Mouse (Mus musculus) thymus, postnatal 4 days (tissue): ENCODE data around the gene Grin2b.
A peak's percentile ranks its signal among the peaks of the same experiment; 100 is the strongest.
"Not testable (repeated sequence)": the region's sequence is repeated elsewhere in the genome, so short reads cannot be mapped to it uniquely, and the experiment has no call there.

Experiments used
- DNase-seq: peaks from one replicate; pipeline ENCODE4 v3.0.0; 2021

Gene Grin2b

DNA sequence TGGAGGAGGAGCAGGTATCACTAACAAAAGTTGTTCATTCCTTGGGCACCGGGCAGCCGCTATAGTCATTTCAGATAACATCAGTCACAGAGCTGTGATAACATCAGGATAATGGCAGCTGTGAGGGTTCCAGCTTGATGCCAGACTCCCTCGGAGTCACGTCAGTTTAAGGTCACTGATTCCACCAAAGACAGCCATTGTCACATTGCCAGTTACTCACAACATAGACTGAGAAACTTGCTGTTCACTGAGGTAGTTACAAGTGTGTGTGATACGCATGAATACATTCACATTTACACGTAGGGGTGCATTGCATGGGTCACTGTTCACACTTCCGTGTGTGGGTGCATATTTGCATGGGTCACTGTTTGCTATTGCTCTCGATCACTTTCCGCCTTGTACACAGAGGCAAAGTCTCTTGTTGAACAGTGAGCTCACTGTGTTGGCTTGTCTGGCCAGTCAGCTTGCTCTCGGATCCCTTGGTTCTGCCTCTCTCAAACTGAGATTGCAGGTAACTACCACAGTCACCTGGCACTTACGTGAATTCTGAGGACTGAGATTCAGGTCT lies 383.6 kb downstream of the Grin2b start:
- DNase-seq: no peak

DNA sequence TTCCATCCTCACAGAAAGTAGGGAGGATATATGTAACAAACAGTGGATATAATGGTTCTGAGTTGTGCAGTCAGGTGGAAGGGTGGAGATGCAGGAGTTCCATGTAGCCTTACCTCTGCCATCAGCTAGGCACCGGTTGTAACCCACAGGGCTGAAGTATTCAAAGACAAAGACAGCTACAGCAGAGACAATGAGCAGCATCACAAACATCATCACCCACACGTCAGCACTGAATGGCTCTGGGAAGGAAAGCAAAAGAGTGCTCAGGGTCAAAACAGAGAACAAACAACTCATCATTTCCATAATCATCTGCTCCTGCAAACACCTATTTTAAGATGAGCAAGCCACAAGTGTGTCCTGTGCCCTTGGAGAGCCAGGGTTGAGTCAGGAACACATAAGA lies 398.6 kb downstream of the Grin2b start:
- DNase-seq: no peak

DNA sequence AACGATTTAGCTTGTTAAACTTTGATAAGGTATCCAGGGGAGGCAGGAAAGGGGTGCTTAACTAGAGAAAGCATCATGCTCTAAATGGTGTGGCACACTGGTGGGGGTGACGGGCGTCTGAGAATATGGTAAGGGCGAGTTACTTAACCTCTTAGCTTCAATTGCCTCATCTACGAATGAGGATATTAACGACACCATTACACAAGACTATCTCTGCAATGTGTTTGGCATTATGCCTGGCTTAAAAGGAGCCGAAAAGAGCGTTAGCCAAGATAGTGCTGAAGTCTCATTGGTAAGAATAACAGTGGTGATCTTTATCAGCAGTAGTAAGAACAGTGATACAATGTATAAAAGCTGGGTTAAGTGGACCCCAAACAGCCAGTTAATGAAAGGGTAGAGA lies 405.7 kb downstream of the Grin2b start:
- no peak for DNase-seq

DNA sequence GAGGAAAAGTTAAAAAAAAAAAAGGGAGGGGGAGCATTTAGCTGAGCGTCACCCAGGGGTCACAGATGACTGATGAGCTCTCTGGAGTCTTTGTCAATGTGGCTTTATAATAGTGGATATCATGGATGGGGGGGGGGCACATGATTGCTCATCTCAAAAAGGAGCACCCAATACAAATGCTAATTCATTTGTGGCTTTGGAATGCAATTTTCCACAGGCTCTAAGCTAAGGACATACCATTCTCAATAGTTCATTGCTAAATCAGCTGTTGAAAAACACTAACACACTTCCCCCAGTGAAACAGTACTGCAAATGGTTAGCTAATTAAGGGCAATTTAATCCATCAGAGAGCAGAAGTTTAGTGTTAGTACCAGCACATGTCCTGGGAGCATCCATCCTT lies 414.6 kb downstream of the Grin2b start:
- no peak for DNase-seq

DNA sequence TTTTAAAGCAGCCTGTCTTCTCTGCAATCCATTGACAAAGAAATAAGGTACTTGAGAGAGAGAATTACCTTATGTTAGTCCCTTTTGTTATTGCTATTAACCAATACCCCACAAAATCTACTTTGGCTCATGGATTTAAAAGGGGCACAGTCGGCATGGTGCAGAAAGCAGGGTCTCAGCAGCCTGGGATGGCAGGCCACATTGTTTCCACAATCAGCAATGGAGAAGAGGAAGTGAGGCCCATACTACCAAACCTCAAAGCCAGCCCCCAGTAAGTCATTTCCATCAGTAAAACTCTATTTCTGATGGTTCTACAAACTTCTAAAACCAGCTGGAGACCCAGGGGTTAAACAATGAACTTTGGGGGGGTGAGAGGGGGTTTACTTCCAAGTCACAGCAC lies 417.2 kb downstream of the Grin2b start:
- no peak for DNase-seq

DNA sequence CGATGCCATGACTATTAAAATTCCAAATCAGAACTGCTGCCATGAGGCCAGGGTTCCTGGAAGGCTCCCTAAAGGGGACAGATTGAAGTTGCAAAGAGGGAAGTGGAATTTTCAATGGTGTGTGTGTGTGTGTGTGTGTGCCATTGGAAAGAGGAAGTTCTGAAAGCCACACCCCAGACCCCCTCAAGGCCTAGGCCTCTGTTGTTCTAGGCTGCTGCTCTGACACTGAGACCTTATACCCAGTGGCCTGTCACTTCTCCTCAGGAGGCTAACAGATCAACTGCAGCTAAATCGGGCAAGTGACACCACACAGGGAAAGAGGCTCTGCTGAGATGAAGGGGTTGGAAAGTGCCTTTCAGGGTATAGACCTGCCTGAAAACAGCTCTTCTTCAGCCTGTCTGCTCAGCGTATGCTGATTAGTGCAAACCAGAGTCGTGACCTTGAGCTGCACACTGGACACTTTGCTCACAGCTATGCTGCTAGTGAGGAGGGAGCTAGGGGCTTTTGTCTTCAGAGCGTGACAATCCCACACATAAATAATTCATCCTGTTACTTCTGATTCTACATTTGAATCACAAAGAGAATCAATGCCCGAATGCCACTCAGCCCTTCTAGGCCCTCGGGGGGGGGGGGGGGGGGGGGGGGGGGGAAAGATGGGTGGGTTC lies 424.8 kb downstream of the Grin2b start:
- no peak for DNase-seq

DNA sequence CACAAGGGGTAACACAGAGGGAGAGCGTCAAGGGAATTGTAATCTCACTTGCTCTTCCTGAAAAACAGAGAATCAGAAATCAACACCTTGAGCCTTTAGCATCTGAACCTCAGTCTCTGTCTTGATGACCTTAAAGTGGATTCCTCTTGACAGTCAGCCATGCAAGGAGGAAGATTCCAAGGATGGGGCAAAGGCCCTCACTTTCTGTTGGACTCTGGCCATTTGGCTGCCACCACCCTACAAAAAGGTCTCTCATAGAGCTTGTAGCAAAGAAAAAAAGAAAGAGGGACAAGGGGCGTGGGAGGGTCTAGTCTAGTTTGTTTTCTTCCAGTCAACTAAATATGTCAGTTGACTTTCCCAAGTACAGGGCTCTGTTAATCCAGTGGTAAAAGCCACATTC lies 427.7 kb downstream of the Grin2b start:
- no peak for DNase-seq

DNA sequence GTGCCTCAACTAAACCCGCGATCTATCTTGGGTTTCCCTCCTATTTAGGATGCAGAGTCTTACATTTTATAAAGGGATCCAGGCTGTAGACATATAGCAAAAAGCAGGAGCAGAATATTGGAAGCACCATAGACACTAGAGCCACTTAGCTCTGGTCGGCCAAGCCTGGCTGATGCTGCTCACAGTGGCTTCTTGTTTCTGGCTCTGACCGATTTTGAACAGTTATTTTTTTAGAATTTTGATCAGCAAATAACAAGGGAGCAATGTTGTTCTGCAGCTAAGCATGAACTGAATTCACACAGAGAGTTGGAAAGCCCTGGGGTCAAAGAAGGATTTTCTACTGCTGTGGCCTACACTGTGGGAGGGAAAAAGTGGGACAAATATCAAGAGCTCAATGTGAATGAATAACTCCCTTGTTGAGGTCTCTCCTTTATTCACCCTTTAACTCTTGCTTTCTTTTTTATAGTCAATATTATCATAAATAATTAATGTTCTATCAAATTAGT lies 439.0 kb downstream of the Grin2b start:
- no peak for DNase-seq

DNA sequence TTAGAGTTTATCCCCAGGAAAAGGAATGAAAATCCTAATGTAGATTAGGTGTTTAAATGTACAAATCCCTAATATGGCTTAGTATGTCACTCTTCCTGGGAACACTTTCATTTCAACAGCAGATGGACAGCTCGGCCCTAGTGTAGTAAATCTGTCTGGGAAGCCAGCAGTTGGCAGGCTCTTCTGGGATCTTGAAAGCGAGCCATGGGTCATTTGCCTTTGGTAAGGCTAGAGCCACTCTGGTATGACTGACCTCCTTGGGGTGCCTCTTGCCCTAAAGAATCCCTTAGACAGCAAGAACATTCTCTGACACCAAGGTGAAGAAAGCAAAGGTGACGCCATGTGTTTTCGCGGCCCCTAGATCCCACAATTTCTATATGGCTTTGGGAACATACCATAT lies 446.2 kb downstream of the Grin2b start:
- no peak for DNase-seq

DNA sequence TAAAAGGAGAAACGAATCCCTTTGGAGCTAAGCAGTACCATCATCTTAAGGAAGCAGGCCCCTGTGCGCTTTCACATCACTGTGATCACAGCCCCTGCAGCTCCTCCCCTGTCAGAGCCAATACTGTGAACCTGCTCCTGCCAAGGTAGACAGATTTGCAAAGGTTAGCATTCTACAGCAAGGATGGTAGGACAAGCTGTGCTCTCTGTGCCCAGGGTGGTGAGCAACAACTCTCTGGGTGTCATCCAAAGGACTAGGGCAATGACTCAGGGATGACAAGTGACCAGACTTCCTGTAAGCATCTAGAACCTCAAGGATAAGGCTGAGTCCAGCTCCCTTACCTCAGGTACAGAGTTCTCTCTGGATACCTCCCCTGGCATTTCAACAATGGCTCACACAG lies 451.6 kb downstream of the Grin2b start:
- DNase-seq: no peak

DNA sequence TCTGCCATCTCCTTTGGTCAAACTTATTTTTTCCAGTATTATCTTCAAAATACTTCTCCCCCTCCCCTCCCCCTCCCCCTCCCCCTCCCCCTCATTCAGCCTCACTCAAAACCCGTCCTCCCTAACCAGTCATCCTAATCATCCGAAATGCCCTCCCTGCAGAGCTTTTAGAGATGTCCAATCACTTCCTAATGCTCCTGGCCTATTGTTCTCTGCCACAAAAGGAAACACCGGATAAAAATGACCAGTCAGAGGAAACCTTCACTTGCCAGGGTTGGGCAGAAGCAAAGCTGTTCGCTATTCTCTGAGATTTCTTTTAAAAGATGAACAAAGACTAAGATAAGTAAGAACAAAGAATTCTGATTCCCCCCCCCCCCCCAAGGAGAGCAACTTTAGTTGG lies 458.4 kb downstream of the Grin2b start:
- no peak for DNase-seq

DNA sequence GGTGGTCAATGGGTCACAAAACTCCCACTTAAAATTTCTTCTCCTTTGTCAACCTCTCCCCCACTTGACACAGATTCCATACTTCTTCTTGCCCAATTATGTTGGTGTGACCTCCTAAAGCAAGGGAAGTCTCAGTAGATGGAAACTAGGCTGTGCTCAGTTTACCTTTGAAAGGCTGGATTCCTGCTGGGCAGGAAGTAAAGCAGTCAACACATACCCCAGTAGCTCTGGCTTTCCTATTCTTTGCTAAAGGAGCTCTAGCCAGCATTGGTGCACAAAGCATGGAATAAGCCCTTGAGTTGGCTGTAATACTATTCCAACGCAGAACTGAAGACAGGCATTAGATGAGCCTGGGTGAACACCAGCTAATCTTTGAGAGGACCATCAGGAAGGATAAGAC lies 459.1 kb downstream of the Grin2b start:
- no peak for DNase-seq

DNA sequence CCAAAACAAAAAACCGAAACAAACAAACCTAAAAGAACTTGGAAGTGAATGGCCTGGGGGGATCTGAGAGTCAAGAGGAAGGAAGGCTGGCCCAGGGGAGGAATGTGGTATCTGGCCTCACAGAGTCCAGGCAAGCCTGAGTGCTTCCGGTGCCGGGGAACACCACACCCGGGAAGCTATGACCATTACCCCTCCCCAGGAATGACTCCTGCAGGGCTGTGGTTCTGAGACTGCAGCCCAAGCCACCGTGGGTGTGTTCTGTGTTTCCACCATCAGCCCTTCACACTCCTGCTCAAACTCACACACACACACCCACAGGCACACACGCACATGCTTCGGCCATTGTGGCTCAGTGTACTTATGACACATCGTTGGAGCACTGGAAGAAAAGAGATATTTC lies 459.6 kb downstream of the Grin2b start:
- DNase-seq: no peak

DNA sequence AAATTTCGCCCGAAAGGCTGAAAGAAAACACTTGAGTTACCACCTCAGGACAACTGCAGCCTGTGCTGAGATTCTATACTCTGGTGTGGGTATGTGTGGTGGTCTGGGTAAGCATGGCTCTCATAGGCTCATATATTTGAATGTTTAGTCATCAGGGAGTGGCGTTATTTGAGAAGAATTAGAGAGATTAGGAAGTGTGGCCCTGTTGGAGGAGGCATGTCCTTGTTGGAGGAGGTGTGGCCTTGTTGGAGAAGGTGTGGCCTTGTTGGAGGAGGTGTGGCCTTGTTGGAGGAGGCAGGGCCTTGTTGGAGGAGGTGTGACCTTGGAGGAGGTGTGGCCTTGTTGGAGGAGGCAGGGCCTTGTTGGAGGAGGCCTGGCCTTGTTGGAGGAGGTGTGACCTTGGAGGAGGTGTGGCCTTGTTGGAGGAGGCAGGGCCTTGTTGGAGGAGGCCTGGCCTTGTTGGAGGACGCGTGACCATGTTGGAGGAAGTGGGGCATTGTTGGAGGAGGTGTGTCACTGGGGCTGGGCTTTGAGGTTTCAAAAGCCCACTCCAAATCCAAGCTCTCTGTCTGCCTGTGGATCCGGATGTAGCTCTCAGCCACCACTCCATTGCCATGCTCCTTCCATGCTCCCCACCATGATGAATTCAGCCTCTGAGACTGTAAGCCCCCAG lies 466.3 kb downstream of the Grin2b start:
- not testable (repeated sequence) for DNase-seq

DNA sequence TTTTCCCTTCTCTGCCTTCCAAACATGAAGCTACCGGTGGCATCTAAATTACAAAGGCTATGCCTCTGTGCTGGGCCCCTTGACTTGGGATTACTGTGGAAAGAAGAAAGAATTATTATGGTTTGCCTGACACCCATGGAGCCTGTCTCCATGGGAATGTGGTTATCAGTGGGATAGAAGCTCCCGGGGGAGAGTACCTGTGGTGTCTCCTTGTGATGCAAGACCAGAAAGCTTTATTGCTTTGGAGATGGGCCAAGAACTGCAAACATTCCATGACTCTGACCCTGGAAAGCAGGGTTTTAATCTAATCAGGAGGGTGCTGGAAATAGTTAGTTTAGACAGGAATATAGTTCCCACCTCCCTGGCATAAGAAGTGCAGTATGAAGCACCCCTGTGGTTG lies 469.7 kb downstream of the Grin2b start:
- no peak for DNase-seq

DNA sequence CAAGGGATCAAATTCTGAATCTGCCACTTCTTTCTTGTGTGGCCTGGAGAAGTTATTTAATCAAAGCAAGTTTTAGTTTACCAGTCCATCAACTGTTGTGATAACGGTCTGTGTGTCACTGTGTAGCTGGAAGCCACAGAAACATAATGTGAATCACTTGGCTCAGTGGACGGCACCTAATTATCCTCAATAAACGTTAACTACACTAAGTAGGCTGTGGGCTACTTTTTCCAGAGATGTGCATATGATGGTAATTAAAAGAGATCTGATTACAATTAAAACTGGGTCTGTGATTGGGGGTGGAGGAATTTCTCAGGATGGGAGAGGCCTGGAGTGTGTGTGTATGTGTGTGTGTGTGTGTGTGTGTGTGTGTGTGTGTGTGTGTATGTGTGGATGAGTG lies 471.9 kb downstream of the Grin2b start:
- no peak for DNase-seq

DNA sequence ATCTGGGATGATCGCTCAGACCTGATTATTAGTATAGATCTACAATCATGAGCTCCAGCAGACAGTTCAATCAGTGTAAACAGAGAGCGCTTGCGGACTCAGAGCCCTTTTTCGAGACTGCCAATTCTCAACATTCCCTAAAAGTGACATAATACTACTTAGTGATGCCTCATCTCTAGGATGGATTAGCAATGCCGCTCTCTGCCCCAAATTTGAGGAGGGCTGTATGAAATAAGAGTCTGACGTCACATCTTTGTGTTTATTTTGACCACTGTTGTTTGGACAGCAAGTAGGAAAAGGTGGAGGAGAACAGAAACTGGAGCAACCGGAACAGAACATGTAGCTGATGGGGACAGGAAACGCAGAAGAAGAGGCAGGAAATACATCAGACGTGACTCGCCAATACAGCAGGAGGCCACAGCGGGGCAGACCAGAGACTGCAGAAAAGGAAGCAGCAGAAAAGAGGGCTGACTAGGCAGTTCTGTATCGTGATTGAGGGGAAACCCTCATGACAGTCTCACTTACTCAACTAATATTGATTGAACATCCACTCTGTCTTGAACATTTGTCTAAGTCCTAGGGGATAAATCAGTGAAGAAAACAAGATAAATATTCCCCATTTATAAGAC lies 472.5 kb downstream of the Grin2b start:
- DNase-seq: peak; percentile 21

DNA sequence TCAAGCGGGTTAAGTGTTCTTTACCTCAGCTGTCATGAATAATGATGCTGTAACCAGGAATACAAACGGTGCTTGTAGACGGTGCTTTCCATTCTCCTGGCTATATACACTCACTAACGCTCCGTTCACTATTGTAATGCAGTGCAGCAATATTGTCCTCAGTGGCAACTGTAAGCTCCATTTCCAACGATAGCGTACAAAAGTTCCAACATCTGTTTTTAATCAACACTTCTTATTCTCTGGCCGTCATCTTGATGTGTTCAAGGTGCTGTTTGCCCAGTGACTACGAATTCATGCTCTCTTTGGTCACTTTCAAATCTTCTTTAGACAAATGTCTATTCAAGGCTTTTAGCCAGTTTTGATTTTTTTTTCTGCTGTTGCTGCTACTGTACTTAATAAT lies 480.8 kb downstream of the Grin2b start:
- DNase-seq: no peak

DNA sequence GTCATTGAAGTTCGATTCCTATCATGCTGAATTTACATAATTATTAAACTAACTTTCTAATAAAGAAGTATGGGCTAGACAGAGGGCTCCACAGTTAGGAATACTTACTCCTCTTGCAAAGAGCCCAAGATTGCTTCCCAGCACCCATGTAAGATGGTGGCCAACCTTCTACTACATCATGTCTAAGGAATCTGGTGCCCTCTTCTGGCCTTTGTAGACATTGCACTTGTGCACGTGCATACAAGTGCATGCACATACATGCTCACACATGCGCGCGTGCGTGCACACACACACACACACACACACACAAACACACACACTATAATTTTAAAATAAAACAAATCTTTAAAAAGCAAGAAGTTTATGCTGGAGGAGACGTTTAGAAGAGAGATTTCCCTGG lies 481.8 kb downstream of the Grin2b start:
- DNase-seq: peak; percentile 18

DNA sequence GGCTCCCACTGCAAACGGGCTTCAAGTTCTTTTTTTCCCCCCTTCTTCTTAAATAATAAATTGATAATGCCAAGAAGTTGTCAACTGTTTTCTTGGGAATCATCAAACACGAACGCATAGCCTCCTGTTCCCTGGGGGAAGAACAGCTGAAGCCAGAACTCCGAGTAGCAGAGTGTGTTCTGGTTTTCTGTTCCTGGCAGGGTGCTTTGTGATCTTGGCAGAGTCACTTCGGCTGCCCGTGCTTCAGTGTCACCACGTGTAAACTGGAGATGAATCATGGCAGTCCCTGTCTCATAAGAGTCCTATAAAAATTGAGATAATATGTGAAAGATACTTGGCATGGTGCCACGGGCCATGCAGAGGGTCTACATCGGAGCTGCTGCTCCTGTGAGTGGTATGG lies 485.4 kb downstream of the Grin2b start:
- DNase-seq: no peak

DNA sequence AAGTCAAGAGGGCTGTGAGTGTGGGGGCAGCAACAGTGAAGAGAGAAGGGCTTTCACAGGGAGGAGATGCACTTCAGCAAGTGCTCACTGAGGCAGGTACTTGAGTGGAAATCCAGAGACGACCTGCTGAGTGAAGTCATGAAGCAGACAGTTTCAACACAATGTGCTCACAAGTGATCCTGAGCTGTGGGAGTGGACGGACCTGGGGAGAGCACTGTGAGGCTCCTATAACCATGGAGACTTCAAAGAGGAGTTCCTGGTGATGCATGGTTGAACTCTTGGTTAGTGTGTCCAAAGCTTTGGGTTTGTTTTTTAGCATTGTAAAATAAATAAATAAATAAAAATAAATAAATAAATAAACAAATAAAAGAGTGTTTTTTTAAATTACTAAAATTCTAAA lies 489.1 kb downstream of the Grin2b start:
- DNase-seq: no peak

DNA sequence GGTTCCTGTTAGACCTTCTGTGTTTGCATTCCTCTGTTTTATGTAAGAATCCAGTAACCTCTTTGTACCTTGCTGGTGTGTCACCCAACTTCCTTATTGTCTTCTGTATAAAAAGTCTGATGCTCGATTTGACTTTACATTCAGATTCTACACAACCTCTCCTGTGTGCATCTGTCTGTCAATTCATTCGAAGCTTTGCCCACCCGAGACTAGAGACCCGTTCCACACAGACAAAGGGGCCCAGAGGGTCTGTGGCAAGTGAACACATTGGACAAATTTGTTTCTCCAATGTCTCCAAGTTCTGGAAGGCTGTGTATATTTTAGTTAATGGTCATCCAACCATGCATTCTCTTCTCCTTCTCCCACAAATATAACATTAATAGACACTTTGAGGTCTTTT lies 491.9 kb downstream of the Grin2b start:
- DNase-seq: not testable (repeated sequence)

DNA sequence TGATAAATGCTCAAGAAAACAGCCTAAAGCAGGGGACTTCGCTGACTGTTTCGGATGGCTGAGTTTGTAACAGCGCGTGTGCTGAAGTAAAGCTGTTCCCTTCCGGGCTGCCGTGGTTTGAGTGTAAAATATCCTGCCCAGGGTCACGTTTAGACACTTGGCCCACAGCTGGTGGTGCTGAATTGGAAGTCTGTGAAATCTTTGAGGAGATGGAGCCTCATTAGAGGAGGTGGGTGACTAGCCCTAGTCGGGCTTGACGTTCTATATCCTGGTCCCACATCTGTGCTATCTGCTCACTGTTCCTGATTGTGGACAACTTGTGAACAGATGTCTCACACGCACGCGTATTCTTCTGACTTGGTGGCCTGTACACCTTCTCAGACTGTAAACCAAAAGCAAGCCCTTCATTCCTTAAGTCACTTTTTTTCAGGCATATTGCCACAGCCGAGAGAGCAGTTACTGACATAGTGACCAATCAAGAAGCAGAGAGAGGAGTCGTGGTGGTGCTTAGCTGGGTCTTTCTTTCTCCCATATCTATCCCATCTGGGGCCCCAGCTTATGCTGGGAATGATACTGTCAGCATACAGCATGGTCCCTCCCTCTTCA lies 493.1 kb downstream of the Grin2b start:
- no peak for DNase-seq

DNA sequence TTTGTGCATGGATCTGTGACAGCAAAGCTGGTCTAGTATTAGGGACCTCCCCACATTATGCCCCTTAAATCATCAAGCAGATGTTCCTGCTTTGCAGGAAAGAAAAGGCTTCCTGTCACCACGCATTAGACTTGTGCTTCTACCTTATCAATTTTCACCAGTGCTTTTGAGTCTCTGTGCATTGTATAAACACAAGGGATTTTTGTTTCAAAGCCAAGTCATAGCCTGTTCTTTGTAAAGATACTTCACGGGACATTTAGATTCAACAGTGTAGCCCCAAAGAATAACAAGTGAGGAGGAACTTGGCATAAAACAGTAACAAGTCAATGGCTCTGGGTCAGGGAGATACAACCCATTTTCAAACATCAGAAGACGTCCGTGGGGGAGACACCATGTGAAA lies 498.9 kb downstream of the Grin2b start:
- DNase-seq: no peak
